Mouse (Mus musculus) CH12.LX (cell line): ENCODE data around the gene Pds5a. TPM values are rescaled to one million over a fixed set of nuclear protein-coding genes. Genes with fewer than 3 reads are reported as not detected.

ENCODE experiments used
- DNase-seq: peaks from one replicate; pipeline ENCODE4 v3.0.0-alpha.2; 2013; ENCODE audit errors: extremely low read depth
- H3K27ac ChIP-seq: 2 replicates; pipeline ENCODE4 v1.5.1; 2012; ENCODE audit warnings: low read depth, mild to moderate bottlenecking, control low read depth, moderate library complexity; ENCODE audit not compliant: insufficient read depth
- H3K27me3 ChIP-seq: replicated peaks from 2 replicates; pipeline ENCODE3; 2012; ENCODE audit warnings: inconsistent platforms
- H3K36me3 ChIP-seq, 2 experiments: replicated peaks in 1 of 2; 2 replicates each; pipeline versions ENCODE3 to v1.6.1; 2012; ENCODE audit warnings: inconsistent platforms in 1 of 2, low read length in 1 of 2, mild to moderate bottlenecking in 1 of 2, mixed read lengths in 1 of 2, moderate library complexity in 1 of 2; ENCODE audit not compliant: control insufficient read depth in 1 of 2, insufficient read depth in 1 of 2
- H3K4me1 ChIP-seq, 2 experiments: 2 replicates each; pipeline ENCODE4 v1.6.1; 2012; ENCODE audit warnings: inconsistent platforms in 1 of 2, moderate library complexity in 1 of 2; ENCODE audit not compliant: insufficient read depth in 2 of 2, control insufficient read depth in 1 of 2
- H3K4me2 ChIP-seq: 2 replicates; pipeline ENCODE4 v1.6.1; 2012; ENCODE audit warnings: low read depth, mild to moderate bottlenecking, control low read depth; ENCODE audit not compliant: poor library complexity, insufficient read depth, severe bottlenecking
- H3K4me3 ChIP-seq, 3 experiments: fragments of 150-350 bp in 1 of 3; sonication (generic) in 1 of 3; replicated peaks in 1 of 3; 2 replicates each; pipeline versions ENCODE3 to v1.5.1; 2011 to 2012; ENCODE audit warnings: low read depth in 2 of 3, low read length in 2 of 3, mild to moderate bottlenecking in 2 of 3, moderate library complexity in 2 of 3, control low read depth in 1 of 3, improper control_type of control experiment in 1 of 3, inconsistent platforms in 1 of 3, mixed read lengths in 1 of 3; ENCODE audit not compliant: poor library complexity in 1 of 3
- H3K79me2 ChIP-seq: replicated peaks from 2 replicates; pipeline ENCODE4 v1.6.1; 2012; ENCODE audit warnings: mild to moderate bottlenecking, moderate library complexity; ENCODE audit not compliant: control insufficient read depth, poor library complexity, insufficient read depth, severe bottlenecking; ENCODE audit errors: extremely low read depth
- H3K9ac ChIP-seq: 2 replicates; pipeline ENCODE4 v1.6.1; 2012; ENCODE audit warnings: low read depth, mild to moderate bottlenecking, control low read depth, moderate library complexity; ENCODE audit not compliant: insufficient read depth
- H3K9me3 ChIP-seq: replicated peaks from 2 replicates; pipeline ENCODE3; 2012; ENCODE audit warnings: low read length, inconsistent platforms, mixed read lengths
- BHLHE40 ChIP-seq: IDR thresholded peaks from 2 replicates; pipeline ENCODE4 v1.6.1; 2011; ENCODE audit warnings: mild to moderate bottlenecking, low read depth, low read length, improper control_type of control experiment
- CHD1 ChIP-seq: IDR thresholded peaks from 2 replicates; pipeline ENCODE4 v1.6.1; 2012; ENCODE audit warnings: low read depth, low read length, improper control_type of control experiment, inconsistent platforms
- ELF1 ChIP-seq: IDR thresholded peaks from 2 replicates; pipeline ENCODE4 v1.6.1; 2014; ENCODE audit warnings: low read depth, mild to moderate bottlenecking, inconsistent platforms, low read length, improper control_type of control experiment
- EP300 ChIP-seq: IDR thresholded peaks from 2 replicates; pipeline ENCODE4 v1.6.1; 2011; ENCODE audit warnings: low read length, improper control_type of control experiment
- ETS1 ChIP-seq: conservative IDR thresholded peaks from 2 replicates; pipeline ENCODE4 v1.6.1; 2012; ENCODE audit warnings: low read depth, mild to moderate bottlenecking, inconsistent platforms, low read length, improper control_type of control experiment, moderate library complexity
- HCFC1 ChIP-seq: IDR thresholded peaks from 2 replicates; pipeline ENCODE4 v1.6.1; 2012; ENCODE audit warnings: low read depth, mild to moderate bottlenecking, inconsistent platforms, low read length, improper control_type of control experiment
- JUN ChIP-seq: IDR thresholded peaks from 2 replicates; pipeline ENCODE4 v1.6.1; 2011; ENCODE audit warnings: low read depth, mild to moderate bottlenecking, low read length, improper control_type of control experiment, moderate library complexity; ENCODE audit not compliant: insufficient read depth
- JUND ChIP-seq: conservative IDR thresholded peaks from 2 replicates; pipeline ENCODE4 v1.6.1; 2011; ENCODE audit warnings: low read depth, low read length, improper control_type of control experiment
- KAT2A ChIP-seq: IDR thresholded peaks from 2 replicates; pipeline ENCODE4 v1.6.1; 2012; ENCODE audit warnings: low read length, improper control_type of control experiment, inconsistent platforms; ENCODE audit not compliant: insufficient replicate concordance
- MAZ ChIP-seq: IDR thresholded peaks from 2 replicates; pipeline ENCODE4 v1.6.1; 2012; ENCODE audit warnings: low read depth, mild to moderate bottlenecking, inconsistent platforms, low read length, improper control_type of control experiment, moderate library complexity
- MEF2A ChIP-seq: IDR thresholded peaks from 2 replicates; pipeline ENCODE4 v1.6.1; 2014; ENCODE audit warnings: low read depth, mild to moderate bottlenecking, inconsistent platforms, low read length, improper control_type of control experiment, borderline replicate concordance
- MYC ChIP-seq: IDR thresholded peaks from 2 replicates; pipeline ENCODE4 v1.6.1; 2011; ENCODE audit warnings: low read depth, mild to moderate bottlenecking, improper control_type of control experiment, low read length
- NRF1 ChIP-seq: IDR thresholded peaks from 2 replicates; pipeline ENCODE4 v1.6.1; 2014; ENCODE audit warnings: low read depth, mild to moderate bottlenecking, inconsistent platforms, low read length, improper control_type of control experiment, moderate library complexity
- POLR2A ChIP-seq: IDR thresholded peaks from 2 replicates; pipeline ENCODE4 v1.6.1; 2011; ENCODE audit warnings: low read depth, mild to moderate bottlenecking, improper control_type of control experiment, low read length
- RCOR1 ChIP-seq: conservative IDR thresholded peaks from 2 replicates; pipeline ENCODE4 v1.6.1; 2012; ENCODE audit warnings: low read depth, mild to moderate bottlenecking, inconsistent platforms, low read length, improper control_type of control experiment
- SIN3A ChIP-seq: IDR thresholded peaks from 2 replicates; pipeline ENCODE4 v1.6.1; 2012; ENCODE audit warnings: low read length, improper control_type of control experiment, inconsistent platforms
- SMC3 ChIP-seq: IDR thresholded peaks from 2 replicates; pipeline ENCODE4 v1.6.1; 2011; ENCODE audit warnings: low read depth, low read length, improper control_type of control experiment
- UBTF ChIP-seq: IDR thresholded peaks from 2 replicates; pipeline ENCODE4 v1.6.1; 2012; ENCODE audit warnings: low read depth, mild to moderate bottlenecking, inconsistent platforms, low read length, improper control_type of control experiment, moderate library complexity
- USF2 ChIP-seq: conservative IDR thresholded peaks from 2 replicates; pipeline ENCODE4 v1.6.1; 2011; ENCODE audit warnings: low read depth, low read length, improper control_type of control experiment
- ZMIZ1 ChIP-seq: IDR thresholded peaks from 2 replicates; pipeline ENCODE4 v1.6.1; 2012; ENCODE audit warnings: low read depth, mild to moderate bottlenecking, inconsistent platforms, low read length, improper control_type of control experiment
- ZNF384 ChIP-seq: IDR thresholded peaks from 2 replicates; pipeline ENCODE4 v1.6.1; 2012; ENCODE audit warnings: low read depth, low read length, improper control_type of control experiment, inconsistent platforms
- dilution Hi-C: fragments of 300-500 bp; cut with MboI; formaldehyde crosslinking; loops from 2 replicates; pipeline ENCODE4 v1.14.3; 2020; ENCODE audit warnings: low sequenced_read_pairs; ENCODE audit not compliant: extremely low pct_unique_long_range_greater_than_20kb, extremely low pct_ligation_motif_present
- in situ Hi-C: fragments of 300-500 bp; cut with MboI; formaldehyde crosslinking; loops from 3 replicates; pipeline ENCODE4 v1.14.3; 2019; ENCODE audit warnings: low sequenced_read_pairs, low pct_ligation_motif_present, low pct_unique_long_range_greater_than_20kb, mixed read lengths
- polyA plus RNA-seq: library from polyadenylated mRNA; unstranded; fragments of >175 nt; gene quantifications from 2 replicates; pipeline ENCODE4 v1.2.1, GENCODE M21; 2012; ENCODE audit warnings: low read depth; ENCODE audit not compliant: insufficient read length
- total RNA-seq, 2 experiments: library from RNA; depleted of rRNA; stranded (reverse); fragments of 300-350 nt in 1 of 2; fragments of >200 nt in 1 of 2; gene quantifications; 2 replicates each; pipeline ENCODE4 v1.2.3; 2012 to 2014

Pds5a gene
- total and polyA plus RNA-seq, 3 experiments, result 126 to 178 (median 140) TPM

- Histone ChIP-seq H3K79me2 (peaks cover 16% of the 10 kb centered on the region), H3K36me3 (peaks cover 9 to 61% of the 10 kb centered on the region in 2 experiments), H3K4me1 (no peaks in the 10 kb centered on the region), H3K27ac (no peak overlapping the region), H3K9ac (no peak overlapping the region), H3K9me3 (no peaks in the 10 kb centered on the region), H3K4me3 (no peak overlapping the region), H3K27me3 (no peaks in the 10 kb centered on the region)
- in situ Hi-C loops, result no loop called here
- DNase-seq, result no peak
- no peak for TF ChIP-seq HCFC1
- TF ChIP-seq KAT2A, result no peak
- no peak for TF ChIP-seq JUND
- no peak for TF ChIP-seq SMC3
- TF ChIP-seq BHLHE40, result no peak
- TF ChIP-seq ZMIZ1, result no peak
- no peak for TF ChIP-seq SIN3A
- TF ChIP-seq MEF2A, result no peak
- TF ChIP-seq ELF1, result no peak
- no peak for TF ChIP-seq RCOR1
- no peak for TF ChIP-seq EP300
- TF ChIP-seq MYC, result no peak
- no peak for TF ChIP-seq CHD1
- TF ChIP-seq UBTF, result no peak
- TF ChIP-seq ETS1, result no peak
- no peak for TF ChIP-seq JUN
- TF ChIP-seq USF2, result no peak
- no peak for TF ChIP-seq MAZ
- TF ChIP-seq, all 38 proteins: peak for 0
- no peak overlapping the region for H3K4me2 ChIP-seq
- dilution Hi-C loops, result no loop called here
Measured at GRCm38 (mm10) chr5:65565486-65565885, 132.6 kb downstream of the Pds5a start.

GRCm38 (mm10) chr5:65561125-65561893, 136.8 kb downstream of the Pds5a start:
- Histone ChIP-seq H3K27me3 (no peaks in the 10 kb centered on the region), H3K9me3 (no peaks in the 10 kb centered on the region), H3K9ac (no peak overlapping the region), H3K36me3 (peaks cover 3 to 52% of the 10 kb centered on the region in 2 experiments), H3K79me2 (peaks cover 48% of the 10 kb centered on the region), H3K4me3 (no peak overlapping the region), H3K4me2 (no peak overlapping the region), H3K4me1 (peaks cover 0 to 9% of the 10 kb centered on the region in 2 experiments; a peak in 1 of 4 replicates), H3K27ac (no peak overlapping the region)
- dilution Hi-C loops (no loop called here), in situ Hi-C loops (no loop called here)
- no peak for DNase-seq
- TF ChIP-seq NRF1, result no peak
- TF ChIP-seq HCFC1, result no peak
- TF ChIP-seq POLR2A, result no peak
- no peak for TF ChIP-seq ZNF384
- TF ChIP-seq UBTF, result no peak
